8 mouse cellular contexts compared by ENCODE assay signal in the genomic region with DNA sequence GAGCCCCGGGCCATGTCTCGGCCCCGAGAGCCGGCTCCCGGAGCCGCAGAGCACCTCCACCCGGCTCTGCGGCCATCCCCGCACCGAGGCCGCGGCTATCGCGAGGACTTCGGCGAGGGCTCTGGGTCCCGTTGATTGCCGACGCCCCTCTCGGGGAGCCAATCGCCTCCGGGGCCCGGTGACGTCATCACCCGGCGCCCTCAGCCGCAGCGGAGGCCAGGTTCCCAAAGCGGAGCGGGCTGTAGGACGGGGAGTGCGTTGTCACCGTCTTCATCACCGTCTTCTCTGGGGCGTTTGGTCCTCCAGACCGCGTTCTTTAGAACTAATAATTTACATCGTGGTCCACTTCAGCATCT. TPM values are rescaled to one million over a fixed set of nuclear protein-coding genes. Genes with fewer than 3 reads are reported as not detected.
A peak's percentile ranks its signal among the peaks of the same experiment; 100 is the strongest.
DNase-seq lines count a peak whose midpoint lies in the region; ATAC-seq and TF ChIP-seq lines count a peak whose summit lies in the region.

A gene (minus strand): TSS at position 123 of the 356 bp plus-strand sequence.

- H3K4me3 ChIP-seq in bone marrow macrophage, adult 2 months (ENCODE audit: insufficient read depth, low read length) = peak within 1 kb of the TSS; percentile 98
- peak within 1 kb of the TSS; percentile 99 for H3K4me3 ChIP-seq in embryonic fibroblast, embryonic 13.5 days (ENCODE audit: insufficient read depth, low read length)
- H3K4me3 ChIP-seq in heart, embryonic 10.5 days = peak within 1 kb of the TSS; percentile 92
- H3K4me3 ChIP-seq in kidney, embryonic 15.5 days (replicated peaks) = peak within 1 kb of the TSS; percentile 85

- peaks cover 27% of the 10 kb centered on the region for H3K36me3 ChIP-seq in heart, embryonic 10.5 days
- H3K36me3 ChIP-seq in kidney, embryonic 15.5 days = peaks cover 36% of the 10 kb centered on the region

- peak; percentile 96 for DNase-seq in A20 (ENCODE audit: low read depth, low spot score)
- peak; percentile 97 for DNase-seq in heart, embryonic 10.5 days (ENCODE audit: low spot score)
- peak; percentile 97 for DNase-seq in liver
- DNase-seq in spleen, postnatal 4 days (ENCODE audit: low spot score in 2 of 2) = peak; percentile 97 to 98

- peak within 1 kb of the TSS; percentile 96 for H3K9ac ChIP-seq in kidney, embryonic 15.5 days

- ATAC-seq in kidney, embryonic 15.5 days (replicated peaks; ENCODE audit: low FRiP score) = peak; percentile 98
- peak; percentile 87 for ATAC-seq in monocyte, adult 5-6 weeks (replicated peaks; ENCODE audit: insufficient number of reproducible peaks, low FRiP score, low TSS enrichment, poor library complexity, severe bottlenecking)

- H3K4me1 ChIP-seq in bone marrow macrophage, adult 2 months (ENCODE audit: control insufficient read depth, insufficient read depth, low read length) = peaks cover 7% of the 10 kb centered on the region
- 0 out of 2 replicates have a peak, but pooled peaks cover 2% of the 10 kb centered on the region for H3K4me1 ChIP-seq in embryonic fibroblast, embryonic 13.5 days (ENCODE audit: control insufficient read depth, insufficient read depth, low read length)
- H3K4me1 ChIP-seq in heart, embryonic 10.5 days = peaks cover 10% of the 10 kb centered on the region; the same call in 1 of the 2 replicates
- H3K4me1 ChIP-seq in kidney, embryonic 15.5 days = peaks cover 18% of the 10 kb centered on the region

- H3K27me3 ChIP-seq in heart, embryonic 10.5 days (ENCODE audit: insufficient read depth, poor library complexity, severe bottlenecking) = no peaks in the 10 kb centered on the region
- H3K27me3 ChIP-seq in kidney, embryonic 15.5 days = no peaks in the 10 kb centered on the region

- peak within 1 kb of the TSS; percentile 78 for H3K4me2 ChIP-seq in kidney, embryonic 15.5 days

- under 1% methylated on average over 38 of the region's 38 CpGs for WGBS in heart, embryonic 10.5 days
- under 1% methylated on average over 38 of the region's 38 CpGs for WGBS in kidney, embryonic 15.5 days

- H3K27ac ChIP-seq in bone marrow macrophage, adult 2 months (ENCODE audit: insufficient read depth, low read depth, low read length) = peak within 1 kb of the TSS; percentile 65
- H3K27ac ChIP-seq in embryonic fibroblast, embryonic 13.5 days (ENCODE audit: insufficient read depth, low read length) = peak within 1 kb of the TSS; percentile 82
- H3K27ac ChIP-seq in heart, embryonic 10.5 days = peak within 1 kb of the TSS; percentile 95
- H3K27ac ChIP-seq in kidney, embryonic 15.5 days = peak within 1 kb of the TSS; percentile 90

- TF ChIP-seq POLR2A in bone marrow macrophage, adult 2 months (IDR thresholded peaks at IDR 0.05; ENCODE audit: borderline replicate concordance, low read depth, low read length) = no peak
- TF ChIP-seq POLR2A in embryonic fibroblast, embryonic 13.5 days (IDR thresholded peaks at IDR 0.05; ENCODE audit: low read depth, low read length) = peak; percentile 96

- TF ChIP-seq CTCF in bone marrow macrophage, adult 2 months (IDR thresholded peaks at IDR 0.05; ENCODE audit: low read depth, low read length) = no peak
- TF ChIP-seq CTCF in embryonic fibroblast, embryonic 13.5 days (IDR thresholded peaks at IDR 0.05; ENCODE audit: borderline replicate concordance, insufficient read depth, low read length) = no peak

- H3K9me3 ChIP-seq in heart, embryonic 10.5 days = no peaks in the 10 kb centered on the region
- no peaks in the 10 kb centered on the region for H3K9me3 ChIP-seq in kidney, embryonic 15.5 days (replicated peaks)

RNA-seq across cellular contexts. Expression of the gene that starts here (rescaled TPM):
- polyA plus RNA-seq in bone marrow macrophage, adult 2 months (2012; ENCODE audit: insufficient read depth, insufficient read length, missing spikeins) = 36.6 and 39.4 TPM in 2 replicates
- 66.3 and 68.0 TPM in 2 replicates for polyA plus RNA-seq in embryonic fibroblast, embryonic 13.5 days (2011; ENCODE audit: insufficient read length, low read depth, missing spikeins)
- 81.9 and 95.9 TPM in 2 replicates for polyA plus RNA-seq in heart, embryonic 10.5 days (2016; fragmentation: Nextera tagmentation; extraction: Ambion mirVana)
- polyA plus RNA-seq in kidney, embryonic 15.5 days (2015; fragmentation: Nextera tagmentation; extraction: Ambion mirVana) = 79.0 and 80.9 TPM in 2 replicates
- 65.8 to 73.9 TPM (median 67.8 TPM) in 3 replicates for total RNA-seq in monocyte, adult 5-6 weeks (2017)

Comparison
In these comparisons a context has a peak if more than half of its experiments do, and no peak if none do; other contexts are left out.
1. Peak in every context shown above with its lines: DNase-seq, ATAC-seq, H3K4me3 ChIP-seq and H3K27ac ChIP-seq.